Mouse (Mus musculus) forelimb bud, embryonic 11.5 days (tissue): ENCODE measurements around the gene Gm3183.
"Not testable (repeated sequence)": the region's sequence is repeated elsewhere in the genome, so short reads cannot be mapped to it uniquely, and the experiment has no call there.

ENCODE experiments used
- DNase-seq: peaks from one replicate; pipeline ENCODE4 v3.0.0-alpha.2; 2012; ENCODE audit warnings: low read depth, low spot score

Gm3183 gene

GRCm38 (mm10) chr5:94865136-94865535 lies at the start of gene Gm3183:
Gene Gm3183 (plus strand): TSS chr5:94865436.
- DNase-seq, result not testable (repeated sequence)
